Mouse (Mus musculus) liver, embryonic 16.5 days (tissue): ENCODE data around the gene Tmc4. TPM values are rescaled to one million over a fixed set of nuclear protein-coding genes. Genes with fewer than 3 reads are reported as not detected.
A peak's percentile ranks its signal among the peaks of the same experiment; 100 is the strongest.
"Not testable (repeated sequence)": the region's sequence is repeated elsewhere in the genome, so short reads cannot be mapped to it uniquely, and the experiment has no call there.

ENCODE experiments used
- ATAC-seq: fragments of 200-750 bp; cut with Nextera tagmentation; 2 replicates; pipeline ENCODE4 v1.8.0; 2017; ENCODE audit warnings: low read depth, mild to moderate bottlenecking, moderate number of reproducible peaks, moderate library complexity
- H3K27ac ChIP-seq: fragments of 300-500 bp; sonication (generic); 2 replicates; pipeline ENCODE4 v1.5.1; 2014; ENCODE audit warnings: mild to moderate bottlenecking, low read length
- H3K27me3 ChIP-seq: fragments of 300-500 bp; sonication (generic); 2 replicates; pipeline ENCODE4 v1.6.1; 2014; ENCODE audit warnings: low read depth, low read length, mixed read lengths; ENCODE audit not compliant: control insufficient read depth, insufficient read depth
- H3K36me3 ChIP-seq: fragments of 300-500 bp; sonication (generic); 2 replicates; pipeline ENCODE4 v1.6.1; 2014; ENCODE audit warnings: mild to moderate bottlenecking; ENCODE audit not compliant: control insufficient read depth, insufficient read depth
- H3K4me1 ChIP-seq: fragments of 300-500 bp; sonication (generic); 2 replicates; pipeline ENCODE4 v1.6.1; 2014; ENCODE audit warnings: low read depth, low read length, mixed read lengths; ENCODE audit not compliant: control insufficient read depth
- H3K4me2 ChIP-seq: fragments of 300-500 bp; sonication (generic); 2 replicates; pipeline ENCODE4 v1.6.1; 2014; ENCODE audit warnings: low read depth, low read length, mixed read lengths
- H3K4me3 ChIP-seq: fragments of 300-500 bp; sonication (generic); 2 replicates; pipeline ENCODE4 v1.5.1; 2014; ENCODE audit warnings: low read depth, mild to moderate bottlenecking, low read length
- H3K9ac ChIP-seq: fragments of 300-500 bp; sonication (generic); 2 replicates; pipeline ENCODE4 v1.6.1; 2014; ENCODE audit warnings: low read depth, low read length
- H3K9me3 ChIP-seq: fragments of 300-500 bp; sonication (generic); replicated peaks from 2 replicates; pipeline ENCODE4 v1.6.1; 2016; ENCODE audit warnings: low read length; ENCODE audit not compliant: control insufficient read depth
- WGBS: fragments of 180-500 bp; shearing (Covaris S2); extraction: QIAGEN DNeasy Blood & Tissue Kit; methylation state at CpG from one replicate; pipeline ENCODE4 v1.1.7; 2014; ENCODE audit not compliant: insufficient replicate concordance; 5-methylcytosine and 5-hydroxymethylcytosine counted together
- polyA plus RNA-seq: library from polyadenylated mRNA; unstranded; fragments of >200 nt; fragmentation: Nextera tagmentation; extraction: Ambion mirVana; gene quantifications from 2 replicates; pipeline ENCODE4 v1.2.1, GENCODE M21; 2015

Tmc4 gene
- polyA plus RNA-seq, 1 experiment from 2014 or later, result 4.6 TPM

DNA sequence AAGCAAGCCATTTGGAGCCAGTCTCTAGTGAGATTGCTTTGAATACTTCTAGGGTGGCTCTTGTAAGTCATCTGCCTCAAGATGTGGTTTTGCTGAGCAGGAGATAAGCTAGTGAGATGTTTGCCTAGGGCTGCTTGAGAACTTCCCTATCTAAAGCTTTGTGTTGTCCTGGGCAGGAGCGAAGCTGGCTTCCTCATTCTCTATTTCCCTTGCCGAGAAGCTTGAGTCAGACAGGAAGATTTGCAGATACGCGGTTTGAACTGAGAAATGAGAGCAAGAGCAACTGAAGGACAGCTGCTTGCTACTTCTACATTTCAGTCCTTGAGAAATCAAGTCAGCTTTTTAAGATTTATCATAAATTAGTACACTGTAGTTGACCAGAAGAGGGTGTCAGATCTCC lies 29.7 kb upstream of the Tmc4 start:
- peaks cover 17% of the 10 kb centered on the region for H3K4me1 ChIP-seq
- 12% methylated on average over 4 of the region's 4 CpGs for WGBS
- no peak overlapping the region for H3K4me3 ChIP-seq
- no peaks in the 10 kb centered on the region for H3K27me3 ChIP-seq
- H3K36me3 ChIP-seq, result peaks cover 25% of the 10 kb centered on the region
- H3K9me3 ChIP-seq, result no peaks in the 10 kb centered on the region
- H3K9ac ChIP-seq, result no peak overlapping the region
- H3K27ac ChIP-seq, result peak overlapping the region; percentile 63
- H3K4me2 ChIP-seq, result no peak overlapping the region
- ATAC-seq, result no peak

DNA sequence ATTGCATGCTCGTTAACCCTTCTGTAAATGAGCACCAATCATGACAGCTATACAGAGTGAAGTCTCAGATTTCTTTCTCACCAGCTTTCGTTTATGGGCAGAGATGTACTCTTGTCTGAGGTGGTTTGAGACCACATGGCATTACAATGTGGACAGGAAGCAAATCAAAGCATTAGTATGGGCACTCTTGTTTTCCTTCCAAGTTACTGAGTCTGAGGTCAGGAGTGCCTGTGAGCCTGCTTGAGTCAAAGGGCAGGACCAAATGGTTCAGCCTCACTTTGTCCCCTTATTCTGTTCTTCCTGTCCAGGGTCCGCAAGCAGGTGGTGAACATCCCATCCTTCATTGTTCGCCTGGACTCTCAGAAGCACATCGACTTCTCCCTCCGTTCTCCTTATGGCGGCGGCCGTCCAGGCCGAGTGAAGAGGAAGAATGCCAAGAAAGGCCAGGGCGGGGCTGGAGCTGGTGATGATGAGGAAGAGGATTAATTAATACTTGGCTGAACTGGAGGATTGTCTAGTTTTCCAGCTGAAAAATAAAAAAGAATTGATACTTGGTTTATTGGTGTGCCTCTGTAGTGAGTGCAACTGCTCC lies 29.1 kb upstream of the Tmc4 start:
- peaks cover 25% of the 10 kb centered on the region for H3K36me3 ChIP-seq
- peak overlapping the region; percentile 63 for H3K27ac ChIP-seq
- 26% methylated on average over 11 of the region's 11 CpGs for WGBS
- H3K4me1 ChIP-seq, result peaks cover 17% of the 10 kb centered on the region
- peak overlapping the region; percentile 77; the same call in 1 of the 2 replicates for H3K9ac ChIP-seq
- no peak for ATAC-seq
- no peaks in the 10 kb centered on the region for H3K27me3 ChIP-seq
- peak overlapping the region; percentile 86 for H3K4me3 ChIP-seq
- H3K4me2 ChIP-seq, result peak overlapping the region; percentile 87
- H3K9me3 ChIP-seq, result no peaks in the 10 kb centered on the region

DNA sequence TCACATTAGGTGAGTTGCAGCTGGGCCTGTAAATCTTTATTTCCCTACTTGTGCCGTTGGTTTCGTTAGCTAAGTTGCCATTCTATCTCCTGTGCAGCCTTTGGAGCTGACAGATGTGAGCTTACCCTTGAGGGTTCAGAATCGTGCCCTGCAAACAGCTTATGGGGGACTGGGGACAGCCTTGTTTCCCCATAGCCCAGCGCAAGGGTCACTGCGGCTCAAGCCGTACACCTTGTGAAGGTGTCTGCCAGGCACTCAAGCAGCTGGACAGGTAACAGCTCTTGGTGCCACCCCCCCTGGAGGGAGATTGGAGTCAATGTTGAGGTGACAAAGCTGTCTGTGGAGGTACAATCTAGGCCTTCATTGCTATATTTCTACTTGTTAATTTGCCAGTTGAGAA lies 28.6 kb upstream of the Tmc4 start:
- 16% methylated on average over 6 of the region's 6 CpGs for WGBS
- Histone ChIP-seq H3K9ac (peak overlapping the region; percentile 77), H3K4me2 (peak overlapping the region; percentile 87), H3K27me3 (no peaks in the 10 kb centered on the region), H3K4me3 (peak overlapping the region; percentile 86), H3K4me1 (peaks cover 17% of the 10 kb centered on the region), H3K36me3 (peaks cover 27% of the 10 kb centered on the region), H3K27ac (peak overlapping the region; percentile 63), H3K9me3 (no peaks in the 10 kb centered on the region)
- no peak for ATAC-seq

DNA sequence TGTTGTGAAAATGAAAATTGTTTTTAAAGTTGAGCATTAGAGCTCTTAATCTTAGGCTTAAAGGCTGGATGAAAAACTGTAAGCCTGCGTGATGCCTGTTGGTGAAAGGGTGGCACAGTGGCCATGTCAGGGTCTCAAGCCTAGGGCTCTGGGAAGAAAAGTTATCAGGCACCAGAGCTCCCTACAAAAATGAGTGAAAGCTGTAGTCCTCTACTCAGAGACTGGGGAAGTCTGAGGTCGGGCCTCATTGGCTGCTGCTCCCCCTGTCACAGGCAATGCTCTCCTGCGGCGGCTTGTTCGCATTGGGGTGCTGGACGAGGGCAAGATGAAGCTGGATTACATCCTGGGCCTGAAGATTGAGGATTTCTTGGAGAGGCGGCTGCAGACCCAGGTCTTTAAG lies 28.1 kb upstream of the Tmc4 start:
- H3K9ac ChIP-seq, result peak overlapping the region; percentile 77
- peak overlapping the region; percentile 63 for H3K27ac ChIP-seq
- ATAC-seq, H3K9me3 ChIP-seq, H3K27me3 ChIP-seq: not testable (repeated sequence)
- peaks cover 17% of the 10 kb centered on the region for H3K4me1 ChIP-seq
- 2% methylated on average over 6 of the region's 7 CpGs for WGBS
- H3K4me2 ChIP-seq, result peak overlapping the region; percentile 87
- H3K4me3 ChIP-seq, result peak overlapping the region; percentile 86
- peaks cover 27% of the 10 kb centered on the region for H3K36me3 ChIP-seq

DNA sequence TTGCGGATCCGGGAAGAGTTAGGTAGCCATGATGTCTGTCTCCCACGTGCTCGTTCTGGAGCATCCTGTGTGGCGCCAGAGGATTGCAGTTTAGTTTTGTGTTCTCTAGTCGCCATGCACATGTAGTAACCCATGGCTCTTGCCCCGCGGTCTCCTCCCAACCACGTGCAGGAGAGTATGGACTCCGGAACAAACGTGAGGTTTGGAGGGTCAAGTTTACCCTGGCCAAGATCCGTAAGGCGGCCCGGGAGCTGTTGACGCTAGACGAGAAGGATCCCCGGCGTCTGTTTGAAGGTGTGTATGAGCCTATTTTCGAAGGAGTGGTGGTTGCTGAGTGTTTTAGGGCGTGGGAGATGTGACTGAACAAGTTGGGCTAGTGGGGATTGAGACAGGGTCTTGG lies 27.1 kb upstream of the Tmc4 start:
- Histone ChIP-seq H3K4me3 (peak overlapping the region; percentile 86), H3K27ac (peak overlapping the region; percentile 93), H3K9me3 (no peaks in the 10 kb centered on the region), H3K36me3 (peaks cover 27% of the 10 kb centered on the region), H3K4me1 (peaks cover 17% of the 10 kb centered on the region), H3K4me2 (peak overlapping the region; percentile 87), H3K27me3 (no peaks in the 10 kb centered on the region), H3K9ac (peak overlapping the region; percentile 77)
- WGBS, result under 1% methylated on average over 20 of the region's 20 CpGs
- ATAC-seq, result peak; percentile 27

DNA sequence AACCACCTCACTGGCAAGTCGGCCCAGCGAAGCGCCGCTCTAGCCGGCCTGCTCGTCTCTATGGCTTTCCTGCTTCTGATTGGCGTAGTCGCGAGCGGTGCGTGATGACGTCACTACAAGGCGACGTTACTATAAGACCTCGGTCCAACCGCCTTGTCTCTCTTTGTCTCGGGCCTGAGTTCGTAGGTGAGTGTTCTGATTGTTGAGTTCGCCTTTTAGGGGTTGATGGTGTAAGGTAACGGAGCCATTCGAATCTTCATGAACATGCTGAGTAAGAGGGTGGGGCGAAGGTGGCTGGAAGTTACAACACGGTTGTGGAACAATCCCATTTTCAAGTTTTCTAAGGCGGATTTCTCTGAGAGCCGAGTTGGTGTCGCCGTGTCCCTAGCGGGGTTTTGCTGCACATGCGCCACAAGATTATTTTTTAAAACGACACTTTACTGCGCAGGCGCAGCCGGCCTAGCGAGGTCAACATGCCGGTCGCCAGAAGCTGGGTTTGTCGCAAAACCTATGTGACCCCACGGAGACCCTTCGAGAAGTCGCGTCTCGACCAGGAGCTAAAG lies 26.6 kb upstream of the Tmc4 start, which contains the start of gene Rps9:
Gene Rps9, plus strand, starts transcription at position 115 of the 563 bp plus-strand sequence.
- Histone ChIP-seq H3K4me1 (peaks cover 17% of the 10 kb centered on the region), H3K27me3 (no peaks in the 10 kb centered on the region), H3K9ac (peak within 1 kb of the TSS; percentile 77), H3K9me3 (no peaks in the 10 kb centered on the region), H3K36me3 (peaks cover 27% of the 10 kb centered on the region), H3K27ac (peak within 1 kb of the TSS; percentile 93), H3K4me2 (peak within 1 kb of the TSS; percentile 87), H3K4me3 (peak within 1 kb of the TSS; percentile 86)
- ATAC-seq, result peak; percentile 95
- WGBS, result 1% methylated on average over 42 of the region's 42 CpGs

DNA sequence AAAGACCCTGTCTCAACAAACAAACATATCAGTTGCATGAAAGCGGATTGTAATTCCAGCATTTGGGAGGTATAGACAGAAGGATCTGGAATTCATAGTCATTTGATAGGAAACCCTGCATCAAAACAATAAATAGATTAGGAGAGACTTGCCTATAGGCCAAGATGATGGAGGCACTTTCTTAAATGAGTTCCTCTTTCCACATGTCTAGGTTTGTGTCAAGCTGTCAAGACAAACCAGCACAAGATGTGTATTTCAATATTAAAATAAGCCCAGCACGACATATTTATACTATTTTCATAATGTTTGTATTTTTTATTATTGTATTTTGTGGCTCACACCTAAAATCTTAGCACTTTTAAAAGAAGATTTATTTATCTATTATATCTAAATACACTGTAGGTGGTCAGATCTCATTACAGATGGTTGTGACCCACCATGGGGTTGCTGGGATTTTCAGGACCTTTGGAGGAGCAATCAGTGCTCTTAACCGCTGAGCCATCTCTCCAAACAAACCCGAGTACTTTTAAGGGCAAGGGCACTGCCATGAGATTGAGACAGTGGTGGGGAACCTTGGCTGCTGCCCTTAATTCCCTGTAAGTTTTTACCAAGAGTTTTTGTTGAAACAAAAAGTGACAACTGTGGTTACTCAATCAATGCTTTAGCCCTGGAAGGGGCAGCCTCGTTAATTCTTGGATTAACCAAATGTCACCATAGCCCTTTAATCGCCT lies 26.0 kb upstream of the Tmc4 start:
- H3K9me3 ChIP-seq, result no peaks in the 10 kb centered on the region
- peak overlapping the region; percentile 93; the same call in 1 of the 2 replicates for H3K27ac ChIP-seq
- H3K4me1 ChIP-seq, result peaks cover 17% of the 10 kb centered on the region
- peak overlapping the region; percentile 46; the same call in 1 of the 2 replicates for H3K9ac ChIP-seq
- no peaks in the 10 kb centered on the region for H3K27me3 ChIP-seq
- H3K4me3 ChIP-seq, result peak overlapping the region; percentile 86
- peak; percentile 22 for ATAC-seq
- H3K36me3 ChIP-seq, result peaks cover 27% of the 10 kb centered on the region
- peak overlapping the region; percentile 87 for H3K4me2 ChIP-seq
- 16% methylated on average over 6 of the region's 6 CpGs for WGBS

DNA sequence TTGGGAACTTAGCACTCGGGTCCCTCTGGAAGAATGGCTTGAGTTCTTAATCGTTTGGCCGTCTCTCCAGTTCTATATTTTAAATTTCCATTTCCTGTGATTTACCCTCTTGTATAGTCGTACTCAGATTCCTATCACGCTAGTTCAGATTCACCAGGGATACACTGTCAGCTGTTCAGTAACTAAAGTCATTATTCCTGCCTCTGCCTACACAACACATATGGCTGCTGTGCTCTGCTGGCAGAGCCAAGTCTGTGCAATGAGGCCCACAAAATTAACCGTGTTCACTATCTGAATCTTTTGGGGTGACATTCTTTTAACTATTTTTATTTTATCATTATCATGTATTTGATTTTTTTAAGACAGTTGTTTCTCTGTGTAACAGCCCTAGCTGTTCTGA lies 21.1 kb upstream of the Tmc4 start:
- no peak overlapping the region for H3K27ac ChIP-seq
- H3K4me2 ChIP-seq, result no peak overlapping the region
- H3K36me3 ChIP-seq, result peaks cover 2% of the 10 kb centered on the region; the same call in 1 of the 2 replicates
- H3K27me3 ChIP-seq, result no peaks in the 10 kb centered on the region
- H3K4me1 ChIP-seq, result peaks cover 9% of the 10 kb centered on the region
- no peak for ATAC-seq
- WGBS, result 71% methylated on average over 6 of the region's 6 CpGs
- no peaks in the 10 kb centered on the region for H3K9me3 ChIP-seq
- H3K9ac ChIP-seq, result no peak overlapping the region
- H3K4me3 ChIP-seq, result no peak overlapping the region

DNA sequence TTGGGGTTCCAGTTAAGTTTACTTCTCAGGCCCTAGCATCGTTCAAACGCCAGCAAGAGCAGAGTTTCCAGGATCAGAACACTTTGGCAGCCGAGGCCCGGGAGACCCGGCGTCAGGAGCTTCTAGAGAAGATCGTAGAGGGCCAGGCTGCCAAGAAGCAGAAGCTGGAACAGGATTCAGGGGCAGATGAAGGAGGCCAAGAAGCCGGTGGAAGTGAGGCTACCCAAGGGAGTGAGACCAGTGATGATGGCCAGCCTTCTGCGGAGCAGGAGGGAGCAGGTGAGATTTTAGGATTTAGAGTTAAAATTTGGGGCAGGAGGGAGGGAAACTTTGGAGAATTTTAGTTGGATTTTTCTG lies 17.6 kb upstream of the Tmc4 start:
- Histone ChIP-seq H3K27ac (peak overlapping the region; percentile 12; the same call in 1 of the 2 replicates), H3K9ac (peak overlapping the region; percentile 85), H3K4me3 (peak overlapping the region; percentile 80), H3K4me1 (peaks cover 25% of the 10 kb centered on the region), H3K4me2 (peak overlapping the region; percentile 99)
- not testable (repeated sequence) for ATAC-seq, H3K36me3 ChIP-seq, H3K9me3 ChIP-seq, H3K27me3 ChIP-seq
- WGBS, result 5% methylated on average over 9 of the region's 9 CpGs
